Mouse (Mus musculus) urinary bladder, postnatal 36 days (tissue): Measurements from ENCODE around the gene Ablim1.
"Not testable (repeated sequence)": the region's sequence is repeated elsewhere in the genome, so short reads cannot be mapped to it uniquely, and the experiment has no call there.

Experiments used
- DNase-seq, 2 experiments: peaks; one replicate each; pipeline ENCODE4 v3.0.0; 2022; ENCODE audit warnings: low spot score in 2 of 2, mixed read lengths in 1 of 2

Gene Ablim1

DNA sequence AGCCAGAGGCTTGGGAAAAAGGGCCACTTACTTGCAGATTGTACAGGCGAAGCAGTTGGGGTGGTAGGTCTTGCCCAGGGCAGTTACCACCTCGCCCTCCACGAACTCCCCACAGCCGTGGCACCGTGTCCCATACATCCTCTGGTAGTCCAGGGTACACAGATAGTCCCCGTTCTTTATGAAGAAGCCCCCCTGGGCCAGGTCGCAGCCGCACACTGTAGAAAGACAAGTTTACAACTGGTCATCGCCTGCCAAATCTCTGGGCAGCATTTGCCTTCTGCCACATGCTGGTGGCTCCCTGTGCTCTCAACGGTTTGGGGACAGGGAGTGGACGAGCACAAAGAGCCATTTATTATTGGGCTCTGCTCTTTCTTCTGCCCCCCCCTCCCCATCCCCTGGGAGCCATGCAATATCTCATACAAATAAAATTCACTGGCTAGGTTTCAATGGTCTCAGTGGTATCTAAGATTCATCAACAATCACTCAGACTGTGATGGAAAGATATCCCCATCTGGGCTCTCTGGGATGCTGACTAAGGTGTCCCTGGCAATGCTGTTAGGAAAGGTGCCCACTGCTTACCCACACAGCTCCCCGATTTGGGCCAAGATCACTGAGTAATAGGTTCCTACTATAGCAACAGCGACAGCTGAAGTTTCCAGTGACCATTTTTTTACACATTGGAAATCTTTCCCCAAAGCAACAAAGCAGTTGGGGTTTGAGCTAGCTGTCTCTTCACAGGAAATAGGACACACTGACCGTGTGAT is 159.4 kb downstream of the Ablim1 start:
- DNase-seq: no peak

DNA sequence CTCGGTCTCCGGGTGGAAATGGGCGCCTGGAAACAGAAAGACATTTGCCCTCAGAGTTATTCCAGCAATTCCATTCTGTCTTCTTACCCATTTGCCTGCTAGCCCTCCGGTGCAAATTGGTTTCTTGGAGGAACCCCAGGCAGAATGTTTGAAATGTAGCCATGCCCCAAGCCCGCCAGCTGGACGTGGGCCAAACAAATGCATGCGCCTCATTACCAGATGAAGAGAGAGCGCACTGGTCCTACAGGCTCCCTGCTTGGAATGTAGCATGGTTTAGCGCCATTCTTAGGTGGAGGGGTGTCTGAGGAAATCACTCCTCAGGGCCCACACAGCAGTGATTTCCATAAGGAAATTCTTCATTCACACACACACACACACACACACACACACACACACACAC is 162.4 kb downstream of the Ablim1 start:
- peak in 1 of 2 experiments; percentile 68 for DNase-seq

DNA sequence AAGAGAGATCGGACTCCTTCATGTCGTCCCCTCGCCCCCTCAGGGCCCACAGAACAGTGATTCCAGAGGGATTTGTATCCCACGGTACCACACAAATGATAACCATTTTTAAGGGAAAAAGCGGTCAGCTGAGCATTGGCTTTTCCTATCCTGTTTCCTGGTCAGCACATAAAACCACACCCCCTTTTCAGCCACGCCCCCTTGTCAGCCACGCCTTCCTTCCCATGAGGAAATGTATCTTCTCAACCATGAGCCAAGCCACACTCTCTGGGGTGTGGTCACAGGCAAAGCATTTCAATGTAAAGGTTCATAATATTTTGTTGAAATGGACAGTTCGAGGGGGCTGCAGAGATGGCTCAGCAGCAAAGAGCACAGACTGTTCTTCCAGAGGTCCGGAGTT is 163.2 kb downstream of the Ablim1 start:
- no peak for DNase-seq

DNA sequence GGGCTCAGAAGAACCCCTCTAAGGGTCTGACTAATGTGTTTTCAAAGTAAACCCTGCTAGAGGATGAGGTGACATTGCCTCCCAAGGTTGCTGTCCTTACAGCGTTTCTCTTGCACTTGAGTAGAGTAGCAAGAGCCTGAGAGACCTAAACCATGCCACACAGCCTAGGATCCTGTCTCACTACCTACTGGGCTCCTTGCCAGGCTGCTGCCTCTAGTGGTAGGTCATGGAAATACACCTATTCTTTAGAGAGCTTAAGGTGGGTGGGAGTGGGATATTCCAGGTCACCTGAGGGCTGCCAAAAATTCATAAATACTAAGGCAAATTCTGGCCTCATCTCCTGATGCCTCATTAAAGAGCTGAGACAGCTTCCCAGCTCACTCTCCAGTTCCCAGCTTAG is 164.4 kb downstream of the Ablim1 start:
- DNase-seq: peak in 1 of 2 experiments; percentile 42

DNA sequence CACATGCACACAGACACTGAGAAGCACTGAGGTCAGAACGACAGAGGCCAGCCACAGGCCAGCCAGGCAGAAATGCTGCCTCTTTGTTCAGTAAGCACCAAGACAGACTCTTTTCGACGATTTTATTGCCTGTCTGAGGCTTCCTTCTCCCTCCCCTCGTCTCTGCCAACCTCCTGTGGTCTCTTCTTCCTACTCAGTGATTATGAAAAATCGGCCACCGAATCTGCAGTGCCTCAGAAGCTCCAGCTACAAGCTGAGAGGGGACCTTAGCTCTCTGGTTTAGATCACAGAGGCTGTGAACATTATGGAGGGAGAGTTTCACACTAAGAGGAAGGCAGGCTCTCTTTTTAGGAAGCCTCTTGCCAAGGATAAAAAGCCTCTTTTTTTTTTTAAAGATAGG is 167.0 kb downstream of the Ablim1 start:
- DNase-seq: no peak

DNA sequence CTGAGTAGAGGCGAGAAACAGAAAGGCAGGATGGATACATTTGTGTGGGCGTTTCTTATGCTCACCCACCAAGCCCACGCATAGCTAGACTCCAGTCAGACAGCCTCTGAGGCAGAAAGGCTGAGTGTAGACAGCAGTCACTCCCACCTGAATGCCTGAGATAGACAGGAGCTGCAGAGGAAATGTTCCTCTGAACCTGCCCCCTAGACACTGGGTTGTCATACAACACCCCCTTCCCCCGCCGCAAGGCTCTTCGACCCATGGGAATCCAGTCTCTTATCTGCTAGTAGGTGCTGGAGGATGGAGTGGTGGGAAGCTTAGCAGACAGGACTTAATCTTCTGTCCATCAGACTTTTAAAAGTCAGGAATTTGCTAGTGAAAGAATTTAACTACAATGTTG is 167.8 kb downstream of the Ablim1 start:
- no peak for DNase-seq

DNA sequence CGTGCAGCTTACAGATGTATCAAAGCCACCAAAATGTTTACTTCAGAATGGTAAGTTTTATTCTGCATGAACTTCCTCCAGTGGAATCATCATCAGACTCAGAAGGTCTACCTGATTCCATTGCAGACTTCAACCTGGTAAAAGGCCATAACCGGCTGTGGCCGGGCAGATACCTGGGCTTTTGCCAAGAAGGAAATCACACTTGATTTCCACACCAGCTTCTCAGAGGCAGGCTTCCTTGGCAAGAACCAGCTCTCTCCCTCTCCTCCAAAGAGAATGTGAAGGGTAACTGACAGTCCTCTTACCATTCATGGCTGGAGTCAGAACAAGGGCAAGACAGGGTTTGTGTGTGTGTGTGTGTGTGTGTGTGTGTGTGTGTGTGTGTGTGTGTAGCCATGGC is 171.1 kb downstream of the Ablim1 start:
- no peak for DNase-seq

DNA sequence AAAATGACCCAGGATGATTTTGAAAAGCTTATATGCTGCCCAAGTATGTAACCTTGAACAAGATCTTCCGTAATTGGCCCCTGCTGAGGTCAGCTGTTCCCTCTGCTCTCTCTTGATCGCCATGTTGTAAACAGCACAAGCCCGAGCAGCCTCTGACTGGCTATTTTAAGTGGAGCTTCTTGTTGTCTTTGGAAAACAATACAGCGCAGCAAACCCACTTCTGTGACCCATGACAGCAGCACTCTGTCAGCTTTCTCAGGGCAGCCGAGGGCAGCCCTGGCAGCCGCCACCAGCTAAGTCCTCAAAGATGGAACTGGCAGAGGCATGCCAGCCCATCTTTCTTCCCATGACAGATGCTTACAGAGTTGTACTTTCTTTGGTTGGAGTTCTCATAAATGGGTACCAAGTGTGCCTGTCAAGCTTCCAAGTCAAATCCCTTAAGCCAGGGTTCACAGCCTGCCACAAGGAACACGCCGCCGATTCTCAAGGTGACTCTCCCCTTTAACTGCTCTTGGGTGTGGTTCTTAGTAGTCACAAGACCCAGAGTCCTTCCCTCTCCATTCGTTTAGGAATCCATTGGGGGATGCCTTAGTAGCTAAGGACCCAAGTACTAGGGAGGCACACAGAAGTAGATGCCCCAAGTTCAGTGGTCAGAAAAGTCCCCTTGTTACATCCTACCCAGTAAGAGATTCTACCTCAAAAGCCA is 172.8 kb downstream of the Ablim1 start:
- DNase-seq: no peak

DNA sequence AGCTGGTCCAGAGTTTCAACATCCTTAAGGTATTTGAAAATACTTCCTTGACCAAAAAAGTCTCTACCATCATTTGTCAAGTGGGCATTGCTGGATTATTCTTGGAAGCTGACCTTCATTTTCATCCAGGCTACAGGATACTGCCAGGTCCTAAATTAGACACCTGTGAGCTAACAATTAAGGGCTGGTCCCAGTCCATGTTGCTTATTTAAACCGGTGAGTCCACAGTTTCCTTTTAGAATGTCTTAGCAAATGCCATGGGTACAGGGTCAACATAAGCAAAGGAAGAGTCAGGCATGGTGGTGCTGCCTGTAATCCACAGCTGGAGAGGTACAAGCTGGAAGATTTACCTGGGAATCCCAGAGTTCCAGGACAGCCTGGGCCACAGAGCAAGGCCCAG is 173.8 kb downstream of the Ablim1 start:
- DNase-seq: no peak

DNA sequence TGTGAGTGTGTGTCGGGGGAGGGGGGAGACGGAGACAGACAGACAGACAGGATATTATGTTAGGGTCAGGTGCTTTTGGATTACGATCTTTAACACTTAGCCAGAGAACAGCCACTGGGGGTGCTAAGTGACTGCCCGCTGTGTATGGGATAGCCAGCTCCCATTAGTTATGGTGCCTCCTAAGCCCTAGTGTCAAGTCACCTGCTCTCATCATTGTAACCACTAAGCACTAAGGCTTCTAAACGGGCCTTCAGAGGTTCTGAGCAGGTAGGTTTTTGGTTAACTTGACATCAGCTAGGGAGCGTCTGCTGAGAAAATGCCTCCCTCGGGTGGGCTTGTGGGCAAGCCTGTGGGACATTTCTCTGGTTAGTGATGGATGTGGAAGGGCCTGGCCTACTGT is 174.6 kb downstream of the Ablim1 start:
- no peak for DNase-seq

DNA sequence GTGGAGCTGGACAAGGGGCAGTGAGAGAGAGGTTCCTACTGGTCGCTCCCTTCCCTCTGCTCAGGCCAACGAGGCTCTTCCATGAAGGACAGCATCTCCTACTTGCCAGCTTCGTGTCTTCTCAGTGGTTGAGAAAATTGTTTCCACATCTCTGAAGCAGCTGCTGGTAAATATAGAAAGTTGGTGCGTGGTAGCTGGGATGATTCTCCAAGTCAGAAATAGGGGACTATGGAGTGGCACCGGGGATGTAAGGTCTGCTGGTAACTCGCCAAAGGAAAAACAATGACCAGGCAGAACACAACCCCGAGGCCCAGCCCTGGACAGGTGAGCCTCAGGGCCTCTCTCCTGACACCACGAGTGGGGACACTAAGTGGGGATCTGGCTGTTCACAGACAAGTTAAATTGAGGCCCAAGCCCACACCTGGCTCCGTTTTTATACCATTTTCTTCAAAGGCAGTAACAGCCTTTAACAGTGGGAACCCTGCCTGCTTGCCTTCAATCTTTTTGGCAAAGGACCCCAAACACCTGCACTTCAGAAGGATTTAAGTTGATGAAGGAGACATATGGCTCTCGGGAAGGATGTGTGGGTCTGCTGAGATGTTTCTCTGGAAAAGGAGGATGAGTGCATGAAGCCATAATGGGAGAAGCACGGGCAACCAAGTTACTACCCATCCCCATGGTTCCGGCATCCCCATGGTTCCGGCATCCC is 175.7 kb downstream of the Ablim1 start:
- no peak for DNase-seq

DNA sequence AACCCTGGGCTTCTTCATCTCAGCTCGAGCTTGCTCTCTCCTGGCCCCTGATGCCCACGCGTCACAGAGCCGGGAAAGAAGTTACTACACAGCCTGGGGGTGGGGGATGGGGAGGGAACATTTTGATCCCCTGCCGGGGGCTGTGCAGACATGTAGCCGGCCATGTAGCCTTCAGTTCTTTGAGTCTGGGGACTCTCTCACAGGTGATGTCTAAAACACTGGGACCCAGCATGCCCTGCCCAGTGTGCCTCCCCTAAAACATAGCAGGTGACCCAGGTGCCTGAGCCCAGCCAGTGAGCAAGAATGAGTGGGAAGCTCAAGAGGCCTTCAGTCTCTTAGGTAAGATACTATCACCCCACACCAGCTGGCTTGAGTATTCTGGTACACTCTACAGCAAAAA is 176.2 kb downstream of the Ablim1 start:
- DNase-seq: no peak

DNA sequence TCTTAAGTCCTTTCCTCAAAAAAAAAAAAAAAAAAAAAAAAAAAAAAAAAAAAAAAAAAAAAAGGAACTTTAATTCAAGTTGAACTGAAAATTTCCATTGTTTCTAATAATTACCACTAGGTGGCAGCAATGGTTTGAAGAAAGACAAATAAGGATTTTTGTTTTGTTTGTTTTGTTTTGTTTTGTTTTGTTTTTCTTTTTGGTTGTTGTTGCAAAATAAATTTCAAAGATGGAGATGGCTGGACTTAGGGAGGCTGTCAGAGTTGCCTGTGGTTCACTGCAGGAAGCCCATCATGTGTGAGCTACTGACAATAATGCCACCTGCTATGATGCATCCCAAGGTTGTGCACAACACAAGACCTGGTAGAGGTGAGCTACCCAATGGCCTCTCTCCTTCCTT is 176.7 kb downstream of the Ablim1 start:
- no peak for DNase-seq

DNA sequence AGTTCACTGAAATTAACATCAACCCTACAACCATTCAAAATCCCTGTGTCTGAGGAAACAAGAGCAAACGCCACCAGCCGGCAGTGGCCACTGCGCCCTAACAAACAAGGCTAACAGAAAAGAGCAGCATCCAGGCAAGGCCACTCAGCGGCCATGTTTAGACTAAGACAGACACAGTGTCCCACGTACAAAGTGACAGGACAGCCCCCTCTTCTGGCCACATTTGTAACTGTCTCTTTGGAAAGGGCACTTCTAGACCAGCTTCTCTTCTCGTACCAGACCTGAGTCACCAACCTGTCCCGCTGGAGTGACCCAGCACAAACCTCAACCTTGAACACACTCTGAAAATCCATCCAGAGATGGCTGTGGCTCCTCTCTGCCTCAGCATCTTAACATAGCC is 178.5 kb downstream of the Ablim1 start:
- peak; percentile 75 to 79 for DNase-seq

DNA sequence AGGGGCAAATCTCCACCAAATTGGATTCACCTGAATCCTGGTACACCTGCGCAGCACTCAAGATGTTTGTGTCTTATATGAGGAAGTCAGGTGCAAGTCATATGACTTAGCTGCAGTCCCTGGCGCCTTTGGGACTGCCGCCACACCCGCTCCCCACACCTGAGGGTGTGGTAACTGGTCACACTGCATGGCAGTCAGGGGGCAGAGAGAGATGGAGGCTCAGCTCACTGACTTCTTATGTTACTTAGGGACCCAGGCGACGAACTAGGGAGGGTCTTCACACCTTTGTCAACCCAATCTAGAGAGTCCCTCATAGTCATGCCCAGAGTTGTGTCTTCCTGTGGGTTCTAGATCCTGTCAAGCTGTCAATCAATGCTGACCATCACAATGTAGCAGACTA is 179.1 kb downstream of the Ablim1 start:
- DNase-seq: not testable (repeated sequence)

DNA sequence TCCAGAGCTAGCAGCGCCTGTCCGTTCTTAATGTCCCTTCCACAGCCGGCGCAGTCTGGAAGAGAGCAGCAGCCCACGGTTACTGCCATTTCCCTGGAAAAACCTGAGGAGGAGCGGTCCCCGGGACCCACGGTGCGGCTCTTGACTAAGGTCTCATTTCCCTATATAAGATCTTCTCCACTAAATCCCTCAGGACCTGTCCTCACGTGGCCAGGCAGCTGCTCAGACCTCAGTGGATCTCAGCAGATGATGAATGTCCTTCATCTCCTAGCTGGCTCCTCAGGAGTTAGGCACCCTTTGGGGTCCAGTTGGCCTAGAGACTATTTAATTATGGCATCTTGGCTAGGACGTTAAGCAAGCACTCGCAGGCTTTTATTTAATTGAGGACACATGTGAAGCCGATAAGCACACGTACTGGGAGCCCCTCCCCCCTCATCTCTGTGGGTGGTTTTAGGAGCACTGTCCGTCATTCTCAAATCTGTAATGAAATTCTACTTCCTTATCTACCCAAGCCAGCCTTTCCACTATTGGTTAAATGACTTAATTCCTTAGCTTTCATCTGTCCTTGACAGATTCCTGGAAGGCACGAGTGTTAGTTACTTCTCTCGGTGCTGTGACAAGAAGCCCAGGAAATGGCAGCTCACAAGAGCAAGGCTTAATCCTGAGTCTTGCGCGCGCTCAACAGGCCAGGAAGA is 179.9 kb downstream of the Ablim1 start:
- DNase-seq: no peak

DNA sequence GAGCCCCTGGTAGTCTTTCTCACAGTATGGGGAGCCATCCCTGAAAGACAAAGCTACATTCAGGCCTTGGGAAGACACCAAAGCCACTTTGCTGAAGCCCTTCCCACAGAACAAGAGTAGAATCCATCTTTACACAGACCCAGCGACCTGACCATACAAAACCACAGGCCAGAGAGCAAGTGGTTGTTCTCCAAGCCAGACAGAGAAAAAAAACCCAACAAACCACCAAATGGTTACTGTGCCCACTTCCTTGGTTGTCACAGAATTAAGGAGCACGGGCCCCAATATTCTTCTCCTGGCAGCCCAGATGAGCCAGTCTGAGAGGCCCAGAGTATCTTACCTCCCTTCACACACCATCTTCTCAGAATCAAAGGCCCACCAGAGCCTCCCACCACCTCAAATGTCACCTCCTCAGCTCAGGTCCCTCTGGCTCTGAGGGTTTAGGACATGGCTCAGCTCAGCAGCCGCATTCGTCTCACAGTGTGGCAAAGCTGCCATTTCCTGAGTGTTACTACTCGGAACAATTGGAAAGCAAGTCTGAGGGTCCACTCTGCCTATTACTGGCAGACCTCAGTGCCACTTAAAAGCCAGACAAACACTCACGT is 181.7 kb downstream of the Ablim1 start:
- DNase-seq: no peak

DNA sequence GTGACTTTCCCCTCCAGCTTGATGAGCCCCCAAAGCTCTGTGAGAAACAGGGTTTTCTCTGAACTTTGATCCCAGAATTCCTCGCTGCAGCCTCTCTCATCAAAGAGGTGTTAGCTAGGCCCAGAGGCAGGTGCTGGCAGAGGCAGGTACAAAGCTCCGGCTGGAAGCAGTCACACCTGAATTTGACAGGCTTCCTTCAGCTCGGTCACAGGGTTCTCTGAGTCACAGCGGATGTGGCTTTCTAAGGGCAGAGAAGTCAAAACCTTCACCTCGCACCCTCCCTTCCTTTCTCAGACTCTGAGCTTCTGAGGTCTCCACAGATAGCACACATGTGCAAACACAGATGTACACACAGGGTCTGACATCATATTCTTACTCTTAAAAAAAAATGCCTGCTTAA is 182.4 kb downstream of the Ablim1 start:
- DNase-seq: no peak

DNA sequence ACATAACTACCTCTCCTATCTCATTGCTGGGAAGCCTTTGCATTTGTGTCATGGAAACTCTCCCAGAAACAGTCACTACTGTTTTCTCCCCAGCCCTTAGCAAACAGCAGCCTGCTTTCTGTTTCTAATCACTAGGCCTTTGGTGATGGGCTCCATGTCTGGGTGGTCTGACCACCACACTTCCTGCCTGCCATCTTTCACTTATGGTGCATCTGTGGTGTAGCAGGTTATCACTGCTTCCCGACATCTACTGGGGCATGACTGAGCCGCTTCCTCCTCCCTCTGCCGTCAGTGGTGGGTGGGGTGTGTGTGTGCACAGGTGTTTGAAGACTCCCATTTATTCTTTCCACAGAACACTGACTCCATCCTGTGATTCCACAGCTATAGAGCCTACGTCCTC is 183.4 kb downstream of the Ablim1 start:
- DNase-seq: no peak

DNA sequence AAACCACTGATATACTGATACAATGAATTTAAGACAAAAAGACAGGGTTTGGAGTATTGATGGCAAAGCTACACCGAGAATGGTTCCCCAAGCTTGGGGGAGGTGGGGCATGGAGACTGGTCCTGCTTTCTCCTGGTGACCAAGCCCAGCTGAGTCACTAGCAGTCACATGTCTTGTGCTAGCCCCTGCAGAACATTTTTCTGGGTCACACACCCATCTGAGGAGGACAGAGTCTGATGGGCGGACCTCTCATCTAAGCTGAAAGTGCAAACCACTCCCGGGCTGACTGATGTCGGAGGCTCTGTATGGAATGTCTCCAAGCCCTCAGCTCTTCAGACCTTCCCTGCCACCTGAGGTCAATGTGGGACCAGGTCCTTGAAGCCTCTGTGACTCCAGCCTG is 184.1 kb downstream of the Ablim1 start:
- peak in 1 of 2 experiments; percentile 44 for DNase-seq

DNA sequence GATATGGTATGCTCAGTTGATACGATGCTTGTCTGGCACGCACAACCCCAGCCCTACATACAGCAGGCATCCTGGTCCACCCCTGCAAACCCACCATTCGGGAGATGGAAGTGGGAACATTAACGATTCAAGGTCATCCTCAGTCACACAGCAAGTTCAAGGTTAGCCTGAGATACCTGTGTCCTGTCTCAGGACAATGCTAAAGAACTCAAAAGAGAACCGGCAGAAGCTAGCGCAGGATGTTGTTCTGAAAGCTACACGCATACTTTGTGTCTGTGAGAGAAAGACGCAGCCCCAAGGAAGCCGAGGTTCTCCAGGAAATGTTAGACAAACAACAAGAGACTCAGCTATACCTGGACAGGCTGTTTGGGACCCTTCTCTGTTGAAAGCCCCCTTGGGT is 185.0 kb downstream of the Ablim1 start:
- no peak for DNase-seq

DNA sequence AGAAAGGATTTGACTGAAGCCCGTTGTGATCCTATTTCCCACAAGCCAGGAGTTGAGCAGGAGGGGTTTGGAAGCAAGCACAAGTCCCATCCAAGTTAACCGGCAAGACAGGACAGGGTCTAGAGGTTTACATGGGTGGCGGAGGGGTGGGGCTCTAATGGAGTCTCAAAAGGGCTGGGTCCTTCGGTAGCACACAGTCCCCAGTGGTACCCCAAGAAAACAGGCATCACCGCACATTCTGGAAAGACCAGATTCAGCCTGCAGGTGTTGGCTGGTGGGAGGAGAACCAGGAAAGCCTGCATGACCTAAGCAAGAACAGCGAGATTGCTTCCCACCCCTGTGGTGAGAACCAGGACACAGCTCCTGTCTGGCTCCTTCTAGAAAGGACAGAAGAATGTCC is 186.7 kb downstream of the Ablim1 start:
- DNase-seq: peak in 1 of 2 experiments; percentile 46
